Mouse (Mus musculus) urinary bladder, postnatal 25 days (tissue): ENCODE measurements around the gene Rtn3.
"Not testable (repeated sequence)": the region's sequence is repeated elsewhere in the genome, so short reads cannot be mapped to it uniquely, and the experiment has no call there.

Experiments used
- DNase-seq: peaks from one replicate; pipeline ENCODE4 v3.0.0; 2022; ENCODE audit warnings: low spot score

Rtn3 gene

DNA sequence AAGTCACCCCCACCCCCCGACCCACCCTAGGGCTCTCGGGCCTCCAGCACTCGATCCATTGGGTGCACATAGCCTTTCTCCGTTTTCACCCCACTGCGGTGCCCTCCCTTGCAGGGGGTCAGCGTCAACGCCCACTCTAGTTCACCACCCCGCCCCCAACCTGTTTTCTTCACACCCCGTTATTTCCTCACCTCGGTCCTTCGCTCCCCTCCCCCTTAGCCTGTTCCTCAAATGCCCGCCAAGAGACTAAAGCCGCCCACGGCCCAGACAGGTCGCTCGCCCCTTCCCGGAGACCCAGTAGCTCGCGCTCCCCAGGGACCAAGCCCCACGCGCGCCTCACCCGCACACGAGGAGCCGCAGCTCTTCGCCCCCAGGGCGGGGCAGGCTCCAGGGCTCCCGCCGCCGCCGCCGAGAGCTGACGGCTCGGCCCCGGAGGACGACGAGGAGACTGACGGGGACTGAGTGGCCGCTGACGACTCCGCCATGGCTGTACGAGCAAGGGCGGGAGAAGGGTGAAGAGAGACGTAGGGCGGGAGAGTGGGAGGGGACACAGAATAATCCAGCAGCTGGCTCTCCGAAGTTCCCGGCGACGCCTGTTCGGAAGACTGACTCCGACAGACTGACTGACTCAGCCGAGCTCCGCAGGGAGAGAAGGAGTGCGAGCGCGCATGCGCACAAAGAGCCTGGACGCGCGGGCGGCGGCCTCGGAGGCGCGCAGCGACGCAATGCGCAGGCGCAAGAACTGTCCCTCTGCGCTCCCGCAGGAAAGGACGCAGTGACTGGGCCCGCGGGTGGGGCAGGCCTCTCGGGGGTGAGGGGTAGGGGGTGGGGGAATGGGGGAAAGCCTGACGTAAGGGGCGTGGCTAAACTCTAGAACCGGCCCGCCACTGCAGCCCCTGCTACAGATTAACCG lies at the start of gene Rtn3:
Rtn3 (minus strand) TSS at position 683 of the 913 bp plus-strand sequence.
- peak; percentile 96 for DNase-seq

GRCm38 (mm10) chr19:7531906-7532305 lies 48.8 kb upstream of the Rtn3 start:
- no peak for DNase-seq

DNA sequence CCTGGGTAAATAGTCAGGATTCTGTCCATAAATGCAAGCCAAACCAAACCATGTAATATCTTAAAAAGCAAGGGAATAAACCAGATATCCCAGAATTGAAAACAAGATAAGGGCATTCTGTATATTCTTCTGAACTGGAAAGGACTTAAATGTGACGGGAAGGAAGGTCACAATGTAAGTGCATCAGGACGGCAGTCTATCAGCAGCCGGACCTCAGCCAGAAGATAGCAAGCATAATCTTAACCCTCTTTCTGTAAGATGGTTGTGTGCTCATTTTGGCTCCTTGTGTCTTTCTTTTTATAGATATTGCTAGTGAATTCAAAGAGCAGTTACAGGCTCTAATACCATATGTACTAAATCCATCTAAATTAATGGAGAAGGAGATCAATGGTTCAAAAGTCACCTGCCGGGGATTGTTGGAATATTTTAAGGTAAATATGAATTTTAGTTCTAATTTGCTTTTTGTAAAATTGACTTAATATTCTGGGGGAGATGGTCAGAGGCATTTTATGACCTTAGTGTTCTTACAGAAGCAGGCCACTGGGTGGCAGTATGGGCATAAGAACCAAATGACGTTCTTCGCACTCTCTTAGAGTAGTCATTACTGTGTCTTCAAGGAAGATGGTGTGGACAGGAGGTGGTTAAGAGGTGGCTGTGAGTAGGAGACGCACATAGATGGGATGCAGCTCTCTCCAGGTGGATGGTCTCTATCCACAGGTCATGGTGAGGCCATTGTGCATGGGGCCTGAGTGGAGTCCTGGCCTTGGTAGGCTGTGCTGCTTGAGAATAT lies 45.8 kb upstream of the Rtn3 start:
- DNase-seq, result peak; percentile 58

- no peak for DNase-seq
Observed at GRCm38 (mm10) chr19:7524879-7525278, 41.8 kb upstream of the Rtn3 start.

DNA sequence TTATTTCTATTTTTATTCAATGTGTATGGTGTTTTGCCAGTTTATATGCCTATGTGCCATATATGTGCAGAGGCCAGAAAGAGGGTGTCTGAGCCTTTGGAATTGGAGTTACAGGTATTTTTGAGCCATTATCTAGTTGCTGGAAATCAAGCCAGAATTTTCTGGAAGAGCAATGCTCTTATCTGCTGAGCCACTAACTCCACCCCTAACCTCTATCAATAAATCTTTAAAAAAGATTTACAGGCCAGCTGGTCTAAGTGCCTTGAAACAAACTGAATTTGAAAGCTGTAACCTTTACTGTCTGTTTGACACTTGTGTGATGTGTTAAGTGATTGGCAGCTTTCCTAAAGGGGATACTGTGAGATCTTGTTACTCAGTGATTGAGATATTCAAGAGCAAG lies 40.7 kb upstream of the Rtn3 start:
- no peak for DNase-seq

DNA sequence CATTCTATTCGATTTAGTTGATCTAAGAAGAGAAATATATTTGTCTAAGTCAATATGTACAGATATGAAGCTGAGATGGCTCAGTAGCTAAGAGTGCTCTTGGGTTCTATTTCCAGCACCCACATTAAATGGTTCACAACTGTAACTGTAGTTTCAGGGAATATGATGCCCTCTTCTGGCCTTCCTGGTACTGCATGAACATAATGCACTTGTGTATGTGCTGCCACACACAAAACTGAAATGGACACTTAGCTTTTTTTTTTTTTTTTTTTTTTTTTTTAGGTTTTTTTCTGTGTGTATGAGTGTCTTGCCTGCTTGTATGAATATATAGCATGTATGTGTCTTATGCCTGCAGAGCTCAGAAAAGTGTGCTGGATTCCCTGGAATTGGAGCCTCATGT lies 40.2 kb upstream of the Rtn3 start:
- no peak for DNase-seq

DNA sequence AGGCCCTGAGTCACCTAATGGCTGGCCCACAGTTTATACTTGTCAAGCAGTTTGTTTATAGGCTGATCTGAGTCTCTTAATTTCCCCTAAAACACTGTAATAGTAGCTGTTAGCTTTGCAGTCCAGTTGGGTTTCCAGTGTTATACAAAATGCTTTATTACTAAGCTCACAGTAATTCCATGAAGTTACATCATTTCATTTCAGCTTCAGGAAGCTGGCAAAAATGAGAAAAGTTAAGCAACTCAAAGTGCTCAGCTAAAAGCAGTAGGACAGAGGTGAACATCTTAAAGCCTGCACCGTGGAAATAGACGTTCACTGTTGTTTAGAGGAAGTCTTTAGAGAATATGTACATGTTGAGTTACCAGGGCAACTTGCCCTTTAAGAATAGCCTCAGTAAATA lies 39.8 kb upstream of the Rtn3 start:
- no peak for DNase-seq

- no peak for DNase-seq
Observed at GRCm38 (mm10) chr19:7521619-7522018, 38.5 kb upstream of the Rtn3 start.

GRCm38 (mm10) chr19:7516437-7516836 lies 33.4 kb upstream of the Rtn3 start:
- DNase-seq, result no peak

DNA sequence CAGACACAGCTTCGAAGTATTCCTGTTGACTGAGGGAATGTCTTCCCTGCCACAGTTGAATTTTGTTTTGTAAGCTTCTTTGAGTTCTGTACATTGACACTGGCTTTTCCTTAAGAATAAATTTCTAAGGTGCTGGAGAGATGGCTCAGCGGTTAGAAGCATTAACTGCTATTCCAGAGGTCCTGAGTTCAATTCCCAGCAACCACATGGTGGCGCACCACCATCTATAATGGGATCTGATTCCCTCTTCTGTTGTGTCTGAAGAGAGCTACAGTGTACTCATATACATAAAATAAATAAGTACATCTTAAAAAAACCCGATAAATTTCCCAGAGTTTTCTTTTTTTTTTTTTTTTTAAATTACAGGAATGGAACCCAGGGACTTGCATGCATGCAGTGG lies 24.9 kb upstream of the Rtn3 start:
- DNase-seq, result no peak

- no peak for DNase-seq
Observed at GRCm38 (mm10) chr19:7506321-7506720, 23.2 kb upstream of the Rtn3 start.

DNA sequence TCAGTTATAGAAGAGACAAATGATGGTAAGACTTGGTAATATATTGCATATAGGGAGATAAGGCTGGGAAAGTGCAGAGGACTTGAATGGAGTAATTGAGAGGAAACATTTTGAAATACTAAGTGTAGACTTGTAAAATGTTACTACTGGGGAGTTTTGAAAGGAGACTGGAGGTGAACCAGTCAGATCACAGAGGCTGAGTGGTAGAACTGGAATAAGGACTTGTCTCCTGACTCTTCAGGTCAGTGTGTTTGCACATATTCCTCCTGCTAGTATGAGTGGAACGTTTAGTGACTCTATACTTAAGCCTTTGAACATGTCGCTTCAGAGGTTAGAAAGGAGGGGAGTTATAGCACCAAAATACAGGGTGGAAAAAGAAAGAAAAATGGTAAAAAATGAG lies 19.4 kb upstream of the Rtn3 start:
- DNase-seq, result no peak

- DNase-seq, result no peak
Observed at GRCm38 (mm10) chr19:7500701-7501100, 17.6 kb upstream of the Rtn3 start.

- no peak for DNase-seq
Observed at GRCm38 (mm10) chr19:7498816-7499215, 15.7 kb upstream of the Rtn3 start.

DNA sequence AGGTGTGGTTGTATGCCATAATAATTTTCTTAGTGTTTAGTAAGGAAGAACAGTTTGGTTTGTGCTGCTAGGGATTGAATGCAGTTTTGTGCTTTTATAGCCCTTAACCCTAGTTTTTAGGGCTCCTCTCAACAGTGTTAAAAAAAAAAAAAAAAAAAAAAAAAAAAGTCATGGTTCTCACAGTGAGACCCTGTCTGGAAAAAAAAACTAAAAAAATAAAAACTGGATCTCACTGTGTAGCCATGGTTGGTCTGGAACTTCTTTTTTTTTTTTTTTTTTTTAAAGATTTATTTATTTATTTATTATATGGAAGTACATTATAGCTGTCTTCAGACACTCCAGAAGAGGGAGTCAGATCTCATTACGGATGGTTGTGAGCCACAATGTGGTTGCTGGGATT lies 13.0 kb upstream of the Rtn3 start:
- DNase-seq, result not testable (repeated sequence)

GRCm38 (mm10) chr19:7495221-7496038 lies 12.3 kb upstream of the Rtn3 start:
- DNase-seq, result no peak

- peak; percentile 87 for DNase-seq
Observed at GRCm38 (mm10) chr19:7494187-7495015, 11.3 kb upstream of the Rtn3 start.

- no peak for DNase-seq
Observed at GRCm38 (mm10) chr19:7493352-7494186, 10.5 kb upstream of the Rtn3 start, which contains the start of gene Atl3. Gene Atl3 (plus strand): TSS chr19:7494040.

DNA sequence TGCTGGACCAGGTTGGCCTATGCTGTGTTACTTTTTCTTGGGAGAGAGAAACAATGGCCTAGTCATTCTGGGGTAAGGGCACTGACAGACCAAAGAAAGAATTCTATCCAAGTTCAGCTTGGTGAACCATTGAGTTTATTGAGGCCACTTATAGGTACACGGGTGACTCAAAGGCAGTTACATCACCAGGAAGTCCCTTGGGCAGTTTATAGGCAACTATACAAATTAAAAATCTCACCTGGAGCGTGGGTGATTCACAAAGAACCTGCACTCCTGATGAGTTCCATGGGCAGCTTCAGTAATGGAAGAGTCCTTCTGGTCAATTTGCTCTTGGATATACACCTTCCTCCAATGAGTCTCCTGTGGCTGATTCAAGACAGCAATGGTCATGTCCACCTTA lies 9.6 kb upstream of the Rtn3 start:
- DNase-seq, result no peak

GRCm38 (mm10) chr19:7491960-7492359 lies 8.9 kb upstream of the Rtn3 start:
- DNase-seq, result no peak
